Mouse (Mus musculus) kidney, postnatal 36 days (tissue): ENCODE data around the gene Med20.
A peak's percentile ranks its signal among the peaks of the same experiment; 100 is the strongest.
"Not testable (repeated sequence)": the region's sequence is repeated elsewhere in the genome, so short reads cannot be mapped to it uniquely, and the experiment has no call there.

ENCODE experiments used
- DNase-seq, 2 experiments: peaks; one replicate each; pipeline ENCODE4 v3.0.0; 2021 to 2022; ENCODE audit warnings: mixed read lengths in 2 of 2

Med20 gene

DNA sequence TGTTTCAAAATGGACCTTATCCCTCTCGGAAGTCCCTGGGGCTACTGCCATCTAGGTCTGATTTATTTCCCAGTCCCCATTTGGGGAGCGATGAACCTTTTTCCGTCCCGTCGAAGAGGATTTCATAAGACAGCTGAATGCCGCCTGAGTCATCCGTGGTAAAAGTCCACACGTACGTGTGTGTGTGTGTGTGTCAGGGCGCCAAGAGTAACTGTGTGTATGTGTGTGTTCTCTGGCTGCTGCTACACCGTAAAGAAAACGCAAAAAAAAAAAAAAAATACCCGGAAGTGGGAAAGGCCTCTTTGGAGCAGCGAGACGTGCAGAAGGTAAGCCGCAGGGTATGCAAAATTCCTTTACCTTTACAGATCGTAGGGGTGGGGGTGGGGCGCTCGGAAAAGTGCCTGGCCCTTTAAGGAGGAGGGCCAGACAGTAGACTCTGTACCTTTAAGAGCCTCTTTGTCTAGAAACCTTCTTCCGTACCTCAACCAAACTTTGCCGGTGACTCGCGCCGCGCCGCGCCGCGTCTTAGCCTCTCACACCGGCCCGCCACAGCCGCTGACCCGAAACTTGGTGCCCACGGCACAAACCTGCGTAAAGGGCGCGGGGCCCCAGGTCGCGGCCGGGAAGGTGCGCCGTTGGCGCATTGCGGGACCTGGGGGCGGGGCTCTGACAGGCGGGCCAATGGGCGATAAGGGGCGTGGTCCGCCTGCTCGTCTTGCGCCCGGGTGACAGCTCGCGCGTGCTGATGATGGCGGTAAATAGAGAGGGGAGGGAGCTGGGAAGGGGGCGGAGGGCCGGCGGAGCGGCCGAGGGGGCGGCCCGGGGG lies 17.7 kb downstream of the Med20 start:
- DNase-seq, result peak; percentile 96 to 98

GRCm38 (mm10) chr17:47629717-47630677 lies 18.6 kb downstream of the Med20 start:
- DNase-seq, result no peak

GRCm38 (mm10) chr17:47630678-47631065 lies 19.3 kb downstream of the Med20 start, which contains the start of gene Usp49:
Gene Usp49, plus strand, starts transcription at chr17:47630690.
- DNase-seq, result no peak

DNA sequence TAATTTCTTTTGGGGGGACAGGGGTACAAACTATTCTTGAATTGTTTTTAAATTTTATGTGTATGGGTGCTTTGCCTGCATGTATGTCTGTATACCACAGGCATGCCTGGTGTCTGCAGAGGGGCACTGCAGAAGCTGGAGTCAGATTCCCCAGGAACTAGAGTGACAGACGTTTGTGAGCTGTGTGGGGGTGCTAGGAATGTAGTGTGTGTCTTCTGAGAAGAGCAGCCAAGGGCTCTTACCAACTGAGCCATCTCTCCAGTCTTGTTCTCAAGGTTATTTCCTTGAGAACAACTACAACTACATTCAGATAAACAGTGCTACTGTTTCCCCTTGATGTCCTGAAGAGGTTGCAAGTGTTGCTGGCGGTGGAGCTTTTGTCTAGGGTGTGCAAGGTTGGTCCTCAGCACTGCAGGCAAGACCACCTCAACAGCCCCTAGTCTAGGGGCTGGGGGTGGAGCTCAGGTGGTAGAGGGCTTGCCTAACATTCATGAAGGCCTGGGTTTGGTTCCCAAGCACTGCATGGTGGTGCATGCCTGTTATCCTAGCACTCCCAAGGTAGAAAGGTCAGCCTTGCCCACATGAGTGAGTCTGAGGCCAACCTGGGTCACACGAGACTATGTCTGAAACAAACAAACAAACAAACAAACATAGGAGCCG lies 20.9 kb downstream of the Med20 start:
- DNase-seq, result no peak

DNA sequence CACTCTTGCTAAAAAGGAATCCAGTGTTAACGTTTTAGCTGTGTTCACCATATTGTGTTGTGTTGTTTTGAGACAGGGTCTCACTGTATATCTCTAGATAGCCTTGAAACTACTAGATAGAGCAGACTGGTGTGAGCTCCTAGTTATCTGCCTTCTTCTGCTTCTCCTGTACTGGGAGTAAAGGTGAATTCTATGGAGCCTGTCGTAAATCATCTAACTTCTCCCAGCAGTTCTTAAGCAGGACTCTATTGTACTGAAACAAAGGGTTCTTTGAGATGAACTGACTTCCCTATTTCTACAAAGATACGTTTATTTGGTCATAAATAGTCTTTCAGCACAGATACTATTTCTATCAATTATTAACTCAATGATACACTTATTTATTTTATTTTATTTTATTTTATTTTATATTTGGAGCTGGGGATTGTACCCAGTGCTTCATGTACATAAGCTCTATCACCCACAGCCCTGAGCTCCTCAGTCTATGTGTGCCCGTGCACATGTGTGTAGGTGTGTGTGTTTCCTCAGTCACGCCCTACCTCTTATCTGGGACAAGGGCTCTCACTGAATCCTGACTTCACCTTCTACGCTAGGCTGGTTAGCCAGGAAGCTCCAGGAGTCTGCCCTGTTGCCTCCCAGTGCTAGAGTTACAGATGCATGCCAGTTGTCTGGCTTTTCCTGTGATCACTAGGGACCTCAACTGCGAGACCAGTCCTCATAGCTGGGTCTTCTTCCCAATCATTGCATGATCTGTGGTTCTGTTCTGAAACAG lies 22.8 kb downstream of the Med20 start:
- DNase-seq, result no peak

- peak; percentile 14 to 27 for DNase-seq
Observed at GRCm38 (mm10) chr17:47642992-47643391, 31.6 kb downstream of the Med20 start.

DNA sequence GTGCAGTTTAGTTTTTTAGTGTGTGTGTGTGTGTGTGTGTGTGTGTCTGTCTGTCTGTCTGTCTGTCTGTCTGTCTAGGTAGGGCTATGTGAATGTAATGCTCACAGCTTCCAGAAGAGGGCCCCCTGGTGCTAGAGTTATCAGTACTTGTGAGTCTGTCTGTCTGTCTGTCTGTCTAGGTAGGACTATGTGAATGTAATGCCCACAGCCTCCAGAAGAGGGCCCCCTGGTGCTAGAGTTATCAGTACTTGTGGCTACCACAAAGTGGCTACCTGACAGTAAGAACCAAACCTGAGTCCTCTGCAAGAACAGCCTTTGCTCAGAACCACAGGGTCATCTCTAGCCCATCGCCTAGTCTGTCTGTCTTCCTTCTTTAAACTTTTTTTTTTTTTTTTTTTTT lies 35.3 kb downstream of the Med20 start:
- peak; percentile 77 to 82 for DNase-seq

- DNase-seq, result no peak
Observed at GRCm38 (mm10) chr17:47648966-47649365, 37.6 kb downstream of the Med20 start.

GRCm38 (mm10) chr17:47651953-47652352 lies 40.6 kb downstream of the Med20 start:
- no peak for DNase-seq

DNA sequence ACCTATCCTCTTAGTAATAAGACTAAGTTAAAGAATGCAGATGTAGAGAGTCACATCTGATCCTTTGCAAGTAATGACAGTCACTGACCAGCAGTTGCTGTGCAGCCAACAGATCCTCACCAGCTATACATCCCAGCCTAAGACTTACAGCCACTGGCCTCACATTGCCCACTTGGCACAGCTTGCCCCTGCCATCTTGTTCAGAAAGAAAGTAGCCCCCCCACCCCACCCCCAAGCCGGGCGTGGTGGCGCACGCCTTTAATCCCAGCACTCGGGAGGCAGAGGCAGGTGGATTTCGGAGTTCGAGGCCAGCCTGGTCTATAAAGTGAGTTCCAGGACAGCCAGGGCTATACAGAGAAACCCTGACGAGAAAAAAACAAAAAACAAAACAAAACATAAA lies 43.0 kb downstream of the Med20 start:
- DNase-seq, result not testable (repeated sequence)

- DNase-seq, result no peak
Observed at GRCm38 (mm10) chr17:47655697-47656096, 44.3 kb downstream of the Med20 start.

- DNase-seq, result no peak
Observed at GRCm38 (mm10) chr17:47657901-47658300, 46.5 kb downstream of the Med20 start.

- no peak for DNase-seq
Observed at GRCm38 (mm10) chr17:47658741-47659243, 47.4 kb downstream of the Med20 start.

GRCm38 (mm10) chr17:47663009-47663713 lies 51.8 kb downstream of the Med20 start:
- peak in 1 of 2 experiments; percentile 10 for DNase-seq

- DNase-seq, result no peak
Observed at GRCm38 (mm10) chr17:47664474-47664873, 53.1 kb downstream of the Med20 start.

DNA sequence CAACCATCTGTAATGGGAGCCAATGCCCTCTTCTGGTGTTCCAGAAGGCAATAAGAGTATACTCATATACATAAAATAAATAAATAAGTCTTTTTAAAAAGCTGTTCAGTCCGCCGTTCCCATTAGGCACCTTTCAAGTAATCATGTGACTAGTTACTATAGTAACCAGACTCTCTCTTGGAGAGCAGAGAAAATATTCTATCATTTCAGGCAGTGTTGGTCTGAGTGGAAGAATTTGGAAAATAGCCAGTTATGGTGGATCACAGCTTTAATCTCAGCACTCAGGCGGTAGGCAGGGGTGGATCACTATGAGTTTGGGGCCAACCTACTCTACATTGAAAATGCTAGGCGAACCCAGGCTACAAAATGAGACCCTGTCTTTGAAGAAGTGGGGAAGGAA lies 57.8 kb downstream of the Med20 start:
- DNase-seq, result no peak

- no peak for DNase-seq
Observed at GRCm38 (mm10) chr17:47671988-47672310, 60.6 kb downstream of the Med20 start.

DNA sequence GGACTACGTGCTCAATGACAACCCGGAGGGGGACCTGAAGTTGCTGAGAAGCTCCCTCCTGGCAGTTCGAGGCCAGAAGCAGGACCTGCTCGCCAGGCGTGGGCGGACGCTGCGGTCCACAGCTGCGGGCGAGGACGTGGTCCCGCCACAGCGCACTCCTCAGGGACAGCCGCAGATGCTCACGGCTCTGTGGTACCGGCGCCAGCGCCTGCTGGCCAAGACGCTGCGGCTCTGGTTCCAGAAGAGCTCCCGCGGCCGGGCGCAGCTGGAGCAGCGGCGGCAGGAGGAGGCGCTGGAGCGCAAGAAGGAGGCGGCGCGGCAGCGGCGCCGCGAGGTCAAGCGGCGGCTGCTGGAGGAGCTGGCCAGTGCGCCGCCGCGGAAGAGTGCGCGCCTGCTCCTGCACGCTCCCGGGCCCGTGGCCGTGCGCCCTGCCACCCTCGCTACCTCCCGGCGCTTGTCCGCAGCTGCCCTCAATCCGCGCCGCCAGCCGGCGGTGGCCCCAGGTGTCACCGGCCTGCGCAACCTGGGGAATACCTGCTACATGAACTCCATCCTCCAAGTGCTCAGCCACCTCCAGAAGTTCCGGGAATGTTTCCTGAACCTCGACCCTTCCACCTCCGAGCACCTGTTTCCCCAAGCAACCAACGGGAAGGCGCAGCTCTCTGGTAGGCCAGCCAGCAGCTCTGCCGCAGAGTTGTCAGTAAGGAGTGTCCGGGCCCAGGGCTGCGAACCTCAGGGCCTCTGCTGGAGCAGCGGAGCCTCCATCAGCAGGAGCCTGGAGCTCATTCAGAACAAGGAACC lies 61.1 kb downstream of the Med20 start:
- peak; percentile 71 to 85 for DNase-seq
